ENCODE assay signal across 7 mouse cellular contexts in the genomic region with DNA sequence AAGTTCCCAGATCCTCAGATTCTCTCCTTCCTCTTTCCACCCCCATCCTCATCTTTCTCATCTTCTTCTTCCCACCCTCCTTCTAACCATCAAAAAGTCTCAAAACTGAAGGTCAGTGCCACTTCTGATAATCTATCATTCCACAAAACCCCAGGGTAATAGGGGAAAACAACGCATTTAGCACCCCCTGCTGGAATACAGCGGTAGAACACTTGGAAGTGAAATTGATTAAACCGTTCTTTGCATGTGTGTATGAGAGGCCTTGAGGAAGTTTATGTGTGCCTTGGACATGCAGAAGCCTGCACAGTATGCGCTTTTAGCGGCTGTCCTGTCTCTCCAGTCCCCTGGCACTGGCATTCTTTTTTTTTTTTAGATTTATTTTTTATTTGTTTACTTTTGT. TPM values are rescaled to one million over a fixed set of nuclear protein-coding genes. Genes with fewer than 3 reads are reported as not detected.
DNase-seq lines count a peak whose midpoint lies in the region; ATAC-seq lines count a peak whose summit lies in the region.

No protein-coding gene starts in this region.

- peaks cover 20% of the 10 kb centered on the region for H3K27me3 ChIP-seq in kidney, embryonic 16.5 days (ENCODE audit: insufficient read depth, low read length)

- no peaks in the 10 kb centered on the region for H3K36me3 ChIP-seq in kidney, embryonic 16.5 days (ENCODE audit: insufficient read depth, low read length)

- H3K4me3 ChIP-seq in kidney, embryonic 16.5 days (ENCODE audit: low read length) = no peak overlapping the region

- no peak for ATAC-seq in kidney, embryonic 16.5 days (ENCODE audit: low FRiP score, low TSS enrichment)

- DNase-seq in kidney, adult 18-20 months = peak; percentile 73
- DNase-seq in ES-CJ7 (ENCODE audit: low read depth, low spot score) = peak; percentile 70
- peak; percentile 48 for DNase-seq in adrenal gland, postnatal 25 days
- peak; percentile 20 for DNase-seq in fibroblast of lung, adult 2 months (ENCODE audit: low read depth)
- peak; percentile 62 to 70 for DNase-seq in left cerebral cortex, postnatal 25 days (ENCODE audit: low spot score in 2 of 2)
- DNase-seq in retina, embryonic 14.5 days (ENCODE audit: low spot score) = peak; percentile 85

- H3K9ac ChIP-seq in kidney, embryonic 16.5 days (replicated peaks; ENCODE audit: low read length) = no peak overlapping the region

- intact Hi-C loops in left cerebral cortex, postnatal 25 days (cut with DNase I) = no loop called here

- no peaks in the 10 kb centered on the region for H3K9me3 ChIP-seq in kidney, embryonic 16.5 days (ENCODE audit: low read length)

- WGBS in kidney, embryonic 16.5 days = 5% methylated on average over 5 of the region's 5 CpGs

- H3K4me2 ChIP-seq in kidney, embryonic 16.5 days (replicated peaks; ENCODE audit: low read depth, low read length) = no peak overlapping the region

- no peak overlapping the region for H3K27ac ChIP-seq in kidney, embryonic 16.5 days (ENCODE audit: low read length)

- H3K4me1 ChIP-seq in kidney, embryonic 16.5 days (ENCODE audit: insufficient read depth, low read length) = peaks cover 7% of the 10 kb centered on the region; the same call in 1 of the 2 replicates

RNA-seq across cellular contexts. Expression of gene Nags, which starts 4.8 kb away (rescaled TPM):
- 0.10 and 0.17 TPM in 2 replicates for polyA plus RNA-seq in kidney, embryonic 16.5 days (2015; fragmentation: Nextera tagmentation; extraction: Ambion mirVana)
- total RNA-seq in adrenal gland, postnatal 25 days (2021) = 0.27 and 1.3 TPM in 2 replicates
- not detected for total RNA-seq in left cerebral cortex, postnatal 25 days (2021)

RNA-seq across cellular contexts. Expression of gene Tmem101, which starts 15.7 kb away (rescaled TPM):
- 42.7 and 43.1 TPM in 2 replicates for polyA plus RNA-seq in kidney, embryonic 16.5 days (2015; fragmentation: Nextera tagmentation; extraction: Ambion mirVana)
- 14.2 and 22.1 TPM in 2 replicates for total RNA-seq in adrenal gland, postnatal 25 days (2021)
- 10 to 100 TPM; 24.8 to 28.0 TPM for total RNA-seq in left cerebral cortex, postnatal 25 days (2021)

RNA-seq across cellular contexts. Expression of gene Pyy, which starts 32.9 kb away (rescaled TPM):
- not detected in 2 replicates for polyA plus RNA-seq in kidney, embryonic 16.5 days (2015; fragmentation: Nextera tagmentation; extraction: Ambion mirVana)
- not detected in 2 replicates for total RNA-seq in adrenal gland, postnatal 25 days (2021)
- total RNA-seq in left cerebral cortex, postnatal 25 days (2021) = not detected

RNA-seq across cellular contexts. Expression of gene Ppy, which starts 39.4 kb away (rescaled TPM):
- polyA plus RNA-seq in kidney, embryonic 16.5 days (2015; fragmentation: Nextera tagmentation; extraction: Ambion mirVana) = not detected in 2 replicates
- not detected in 2 replicates for total RNA-seq in adrenal gland, postnatal 25 days (2021)
- not detected for total RNA-seq in left cerebral cortex, postnatal 25 days (2021)

RNA-seq across cellular contexts. Expression of gene Lsm12, which starts 44.6 kb away (rescaled TPM):
- polyA plus RNA-seq in kidney, embryonic 16.5 days (2015; fragmentation: Nextera tagmentation; extraction: Ambion mirVana) = 90.2 and 108 TPM in 2 replicates
- total RNA-seq in adrenal gland, postnatal 25 days (2021) = 72.6 and 92.6 TPM in 2 replicates
- total RNA-seq in left cerebral cortex, postnatal 25 days (2021) = 10 to 100 TPM; 58.3 to 66.4 TPM

Comparison
In these comparisons a context has a peak if more than half of its experiments do, and no peak if none do; other contexts are left out.
1. DNase-seq: peak in every context shown above with its lines; median percentile 85 in retina, embryonic 14.5 days; 73 in kidney, adult 18-20 months; 70 in ES-CJ7; 66 in left cerebral cortex, postnatal 25 days; 48 in adrenal gland, postnatal 25 days; 20 in fibroblast of lung, adult 2 months.